Mouse (Mus musculus): ENCODE measurements around the gene Dusp22. TPM values are rescaled to one million over a fixed set of nuclear protein-coding genes. Genes with fewer than 3 reads are reported as not detected.
A peak's percentile ranks its signal among the peaks of the same experiment; 100 is the strongest.

Gene Dusp22
- 10 to 100 TPM; 57.3 to 61.6 TPM for total RNA-seq (2021)
- long read RNA-seq, experiment 1, transcript Dusp22-202 (7 exons, 3,015 nt) = major isoform, 38 of 83 reads
- long read RNA-seq, experiment 1, transcript Dusp22-201 (8 exons, 1,161 nt) = minor isoform, 32 of 83 reads
- long read RNA-seq, experiment 1, partial matches to known transcripts = 7 of 83 reads
- long read RNA-seq, experiment 1, other reads (novel, unspliced or antisense) = 5 of 83 reads
- long read RNA-seq, experiment 2, transcript Dusp22-202 (7 exons, 3,015 nt) = major isoform, 41 of 97 reads
- long read RNA-seq, experiment 2, transcript Dusp22-201 (8 exons, 1,161 nt) = minor isoform, 28 of 97 reads
- long read RNA-seq, experiment 2, partial matches to known transcripts = 16 of 97 reads
- long read RNA-seq, experiment 2, other reads (novel, unspliced or antisense) = 12 of 97 reads

DNA sequence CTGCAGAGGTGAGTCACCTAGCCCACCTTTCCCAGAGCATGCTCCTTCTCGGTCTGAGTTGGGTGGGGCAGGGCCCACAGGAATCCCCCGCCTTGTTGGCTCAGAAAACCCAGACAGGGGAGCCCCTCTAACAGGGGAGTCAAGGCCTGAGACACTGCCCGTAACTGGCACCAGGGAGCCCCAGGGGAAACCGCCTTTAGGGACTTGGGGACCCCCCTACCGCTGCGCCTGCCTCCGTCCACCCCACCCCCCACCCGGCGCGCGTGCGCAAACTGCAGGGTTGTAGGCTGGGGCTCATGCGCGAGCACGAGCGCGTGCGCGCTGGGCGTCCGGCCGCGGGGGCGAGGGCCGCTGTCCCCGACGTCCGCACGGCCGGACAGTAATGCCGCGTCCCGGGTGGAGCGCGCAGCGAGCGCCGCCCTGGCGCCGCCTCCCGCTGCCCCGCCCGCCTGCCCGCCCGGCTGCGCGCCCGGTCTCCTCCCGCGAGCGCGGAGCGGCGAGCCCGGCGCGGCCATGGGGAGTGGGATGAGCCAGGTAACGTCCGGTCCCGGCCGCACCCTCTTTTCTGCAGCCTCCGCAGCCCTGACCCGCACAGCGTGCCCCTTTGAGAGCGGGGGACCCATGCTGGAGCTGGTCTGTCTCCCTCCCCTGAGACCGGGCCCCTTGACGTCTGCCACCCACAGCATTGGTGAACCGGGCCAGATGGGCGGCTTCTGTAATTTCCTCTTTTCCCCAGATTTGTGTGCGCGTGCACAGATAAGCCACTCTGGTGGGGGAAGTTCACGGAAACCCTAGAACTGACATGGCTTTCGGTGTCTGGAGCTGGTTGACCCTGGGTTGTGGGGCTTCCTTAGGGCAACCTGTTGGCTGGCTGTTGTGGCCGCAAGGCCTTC, at the start of gene Dusp22:
TSS of gene Dusp22 (plus strand) at position 387 of the 893 bp plus-strand sequence.
- peak; percentile 84 to 89 for DNase-seq (ENCODE audit: low spot score in 2 of 2)

DNA sequence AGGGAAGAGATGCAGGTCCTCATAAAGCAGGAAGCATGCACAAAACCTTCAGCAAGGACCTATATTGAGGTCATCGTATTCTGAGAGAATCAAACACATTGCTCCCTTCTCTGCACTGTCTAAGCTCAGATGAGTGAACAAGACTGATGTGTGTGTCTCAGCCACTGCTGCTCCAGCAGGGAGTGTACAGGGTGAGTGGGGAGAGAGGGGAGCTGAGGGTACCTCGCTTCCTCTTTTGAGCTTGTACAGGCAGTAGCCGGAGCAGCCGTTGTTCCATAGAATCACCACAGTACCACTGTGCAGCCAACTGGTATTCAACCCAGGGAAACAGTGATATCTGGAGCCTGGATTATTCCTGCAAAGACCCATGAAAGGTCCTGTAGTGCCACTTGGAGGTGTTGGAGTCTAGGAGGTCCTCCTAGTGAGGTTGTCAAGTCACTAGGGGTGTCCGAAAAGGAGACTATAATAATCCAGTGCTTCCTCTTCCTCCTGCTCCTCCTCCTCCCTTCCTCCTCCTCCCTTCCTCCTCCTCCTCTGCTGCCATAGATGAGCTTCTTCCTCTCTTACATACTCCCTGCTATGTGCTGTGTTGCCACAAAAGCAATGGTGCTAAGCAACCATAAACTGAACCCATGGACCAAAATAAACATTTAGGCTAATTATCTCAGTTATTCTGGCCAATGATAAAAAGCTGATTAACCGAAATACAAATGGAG, 47.6 kb upstream of the Dusp22 start:
- DNase-seq (ENCODE audit: low spot score in 2 of 2) = no peak

DNA sequence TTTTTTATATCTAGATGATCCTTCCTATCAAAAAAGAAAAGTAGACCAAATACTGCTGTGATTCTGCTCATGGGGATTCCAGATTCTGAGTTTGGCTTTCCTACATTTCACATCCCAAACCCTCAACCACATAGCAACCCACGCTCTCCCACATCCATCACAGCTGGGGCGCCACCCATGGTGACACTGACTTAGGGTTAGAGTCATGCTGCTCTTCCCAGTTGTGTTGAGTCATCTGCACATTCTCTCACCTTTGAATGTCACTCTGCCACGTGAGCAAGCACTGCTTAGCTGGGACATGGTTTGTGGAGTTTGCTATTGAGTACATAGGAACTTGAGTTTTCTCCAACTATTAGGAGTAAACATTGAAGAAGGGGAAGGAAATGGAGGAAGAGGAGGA, 40.1 kb upstream of the Dusp22 start:
- DNase-seq (ENCODE audit: low spot score in 2 of 2) = no peak

DNA sequence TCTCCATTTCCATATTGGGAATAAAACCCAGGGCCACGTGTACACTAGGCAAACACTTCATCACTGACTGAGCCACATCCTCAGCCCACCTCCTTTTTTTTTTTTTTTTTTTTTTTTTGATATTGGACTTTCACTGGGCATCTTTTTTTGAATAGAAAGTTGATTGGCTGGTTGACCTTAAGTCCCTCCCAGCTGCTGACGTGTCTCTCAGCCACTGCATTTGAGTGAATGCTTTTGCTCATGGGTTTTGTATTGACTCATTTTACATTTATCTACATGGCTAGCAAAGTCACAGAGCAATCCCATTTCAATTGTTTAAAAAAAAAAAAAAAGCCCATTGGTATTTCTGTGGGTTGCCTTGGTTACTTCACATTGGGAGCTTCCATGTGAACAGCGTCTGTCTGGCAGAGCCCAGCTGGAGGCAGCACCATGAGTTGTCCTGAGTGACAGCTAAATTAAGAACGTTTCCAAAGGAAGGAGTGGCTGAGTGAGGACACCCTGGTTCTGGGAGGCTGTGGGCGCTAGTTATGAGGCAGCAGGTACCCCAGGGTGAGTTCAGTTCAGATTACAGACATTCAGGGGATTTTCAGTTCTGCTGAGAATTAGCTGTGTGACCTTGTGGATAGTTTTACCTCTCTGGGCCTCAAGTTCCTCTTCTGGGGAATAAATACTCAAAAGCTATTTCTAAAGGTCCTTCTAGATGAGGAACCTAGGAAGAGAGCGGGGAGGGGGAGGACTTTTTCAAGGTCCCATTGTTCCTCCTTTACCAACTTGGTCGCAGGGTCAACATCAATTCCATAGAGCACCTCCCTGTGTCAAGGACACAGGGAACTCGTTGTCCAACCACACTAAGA, 31.4 kb upstream of the Dusp22 start:
- no peak for DNase-seq (ENCODE audit: low spot score in 2 of 2)

GRCm38 (mm10) chr13:30629794-30630410, 29.9 kb upstream of the Dusp22 start:
- no peak for DNase-seq (ENCODE audit: low spot score in 2 of 2)

- DNase-seq (ENCODE audit: low spot score in 2 of 2) = no peak
Observed at GRCm38 (mm10) chr13:30632998-30633397, 26.8 kb upstream of the Dusp22 start.

- DNase-seq (ENCODE audit: low spot score in 2 of 2) = no peak
Observed at GRCm38 (mm10) chr13:30636453-30636852, 23.3 kb upstream of the Dusp22 start.

DNA sequence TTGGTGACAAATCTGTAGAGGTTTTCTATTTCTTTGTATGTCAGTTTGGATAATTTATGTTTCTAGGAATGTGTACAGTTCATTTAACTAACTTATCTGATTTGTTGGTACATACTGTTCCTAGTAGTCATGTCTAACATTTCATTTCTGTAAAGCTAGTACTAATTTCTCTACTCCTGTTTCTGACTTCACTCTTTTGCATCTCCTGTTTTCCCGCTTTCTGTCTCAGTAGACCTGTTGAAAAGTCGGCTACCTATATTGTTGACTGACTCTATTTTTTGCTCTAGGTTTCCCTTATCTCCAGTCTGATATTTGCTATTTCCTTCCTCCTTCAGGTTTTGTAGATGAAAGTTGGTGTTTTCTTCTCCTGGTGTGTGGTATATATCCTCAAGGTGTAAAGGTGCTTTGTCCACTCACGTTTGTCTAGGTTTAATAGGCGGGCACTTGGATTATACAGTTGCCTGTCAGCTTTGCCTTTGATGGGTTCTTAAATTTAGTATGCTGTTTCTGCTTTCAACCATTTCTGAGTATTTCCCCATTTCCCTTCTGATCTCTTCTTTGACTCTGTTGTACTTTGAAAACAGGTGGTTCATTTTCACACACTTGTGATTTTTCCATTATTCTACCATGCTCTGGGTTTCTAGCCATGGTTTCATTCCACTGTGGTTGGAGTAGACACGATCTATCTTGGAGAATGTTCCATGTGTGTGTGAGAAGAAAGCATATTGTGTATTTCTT, 21.3 kb upstream of the Dusp22 start:
- DNase-seq (ENCODE audit: low spot score in 2 of 2) = no peak

DNA sequence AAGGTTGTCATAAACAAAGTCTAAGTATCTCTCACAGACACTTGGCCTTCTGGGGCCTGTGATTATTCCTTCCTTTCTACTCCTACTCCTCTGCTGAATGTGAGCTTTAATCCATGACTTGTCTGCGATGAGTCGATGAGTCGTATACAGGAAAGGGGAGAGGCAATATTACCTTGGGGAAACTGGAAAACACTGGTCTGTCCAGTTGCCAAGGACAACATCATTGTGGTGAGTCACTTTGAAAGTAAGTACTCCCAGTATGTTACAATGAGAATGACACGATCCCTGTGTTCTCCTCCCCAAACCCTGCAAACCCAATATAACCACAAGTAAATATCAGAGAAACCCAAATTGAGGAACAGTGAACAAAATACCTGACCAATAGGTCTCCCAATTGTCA, 17.7 kb upstream of the Dusp22 start:
- no peak for DNase-seq (ENCODE audit: low spot score in 2 of 2)

DNA sequence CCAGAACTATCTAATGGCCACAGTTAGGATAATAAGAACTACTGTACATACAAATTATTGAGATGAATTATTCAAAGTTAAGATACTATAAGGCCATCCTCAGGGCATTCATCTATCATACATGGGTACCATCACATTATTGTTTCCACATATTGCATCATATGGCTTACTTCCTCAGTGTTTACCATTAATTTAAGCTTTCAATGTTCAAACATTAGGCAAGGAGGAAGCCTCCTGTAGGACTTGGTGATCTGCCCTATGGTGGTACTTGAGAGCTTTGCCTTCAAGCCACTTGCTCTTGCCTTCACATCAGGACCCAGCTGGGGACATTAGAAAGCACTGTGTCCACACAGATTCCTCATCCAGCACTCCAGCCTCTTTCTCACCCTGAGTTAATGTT, 11.3 kb upstream of the Dusp22 start:
- DNase-seq (ENCODE audit: low spot score in 2 of 2) = no peak

DNA sequence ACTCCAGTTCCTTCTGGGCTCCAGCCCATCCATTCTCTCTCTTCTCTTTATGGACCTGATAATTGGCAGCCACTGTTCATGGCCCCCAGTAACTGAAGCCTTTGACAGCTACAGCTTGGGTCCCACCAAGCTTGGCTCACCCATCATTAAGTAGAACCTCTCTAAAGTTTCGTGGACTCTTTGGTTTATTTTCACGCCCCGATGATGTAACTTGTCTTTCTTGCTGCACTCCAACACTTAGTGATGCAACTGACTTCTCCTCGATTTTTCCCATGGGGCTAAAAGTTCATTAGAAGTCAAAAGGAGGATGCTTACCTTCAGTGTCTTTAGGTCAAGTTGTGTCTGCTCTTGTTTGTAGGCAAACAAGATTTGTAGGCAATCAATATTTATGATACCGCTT, 10.6 kb upstream of the Dusp22 start:
- DNase-seq (ENCODE audit: low spot score in 2 of 2) = no peak

DNA sequence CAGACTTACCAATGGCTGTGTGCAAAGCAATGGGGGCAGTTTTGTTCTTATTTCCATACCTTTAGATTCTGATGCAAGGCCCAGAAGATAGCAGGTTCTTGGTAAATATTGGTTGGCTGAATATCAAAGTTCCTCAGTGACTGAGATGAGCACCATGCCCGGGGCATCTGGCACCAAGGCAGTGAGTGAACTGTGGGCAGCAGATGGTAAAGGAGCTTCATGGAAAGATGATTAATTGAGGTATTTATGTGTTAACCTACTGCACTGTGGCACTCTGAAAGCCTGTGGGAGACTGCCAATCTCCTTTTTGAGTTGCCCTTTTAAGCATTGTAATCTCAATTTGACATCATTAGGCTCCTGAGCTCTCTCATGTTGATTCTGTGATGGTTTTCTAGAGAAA, 9.1 kb upstream of the Dusp22 start:
- no peak for DNase-seq (ENCODE audit: low spot score in 2 of 2)

GRCm38 (mm10) chr13:30653051-30653450, 6.7 kb upstream of the Dusp22 start:
- DNase-seq (ENCODE audit: low spot score in 2 of 2) = no peak

- no peak for DNase-seq (ENCODE audit: low spot score in 2 of 2)
Observed at GRCm38 (mm10) chr13:30654463-30654862, 5.3 kb upstream of the Dusp22 start.

DNA sequence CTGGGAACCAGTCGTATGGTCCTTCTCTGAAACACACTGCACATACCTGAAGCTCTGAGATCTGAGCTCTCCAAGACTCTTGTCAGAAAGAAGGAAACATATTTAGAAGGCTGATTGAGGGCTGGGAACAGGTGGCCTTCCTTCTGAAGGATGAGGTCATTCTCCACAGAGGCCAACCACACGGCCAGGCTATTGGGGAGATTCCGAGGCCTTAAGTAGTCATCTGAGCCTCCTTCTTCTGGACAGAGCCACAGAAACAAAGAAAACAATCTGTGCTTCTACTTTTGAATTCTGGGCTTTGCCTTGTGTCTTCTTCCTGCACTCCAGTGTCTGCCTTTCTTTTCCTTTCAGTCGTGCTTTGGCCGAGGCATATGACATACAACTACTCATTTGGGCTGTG, 2.9 kb upstream of the Dusp22 start:
- no peak for DNase-seq (ENCODE audit: low spot score in 2 of 2)

DNA sequence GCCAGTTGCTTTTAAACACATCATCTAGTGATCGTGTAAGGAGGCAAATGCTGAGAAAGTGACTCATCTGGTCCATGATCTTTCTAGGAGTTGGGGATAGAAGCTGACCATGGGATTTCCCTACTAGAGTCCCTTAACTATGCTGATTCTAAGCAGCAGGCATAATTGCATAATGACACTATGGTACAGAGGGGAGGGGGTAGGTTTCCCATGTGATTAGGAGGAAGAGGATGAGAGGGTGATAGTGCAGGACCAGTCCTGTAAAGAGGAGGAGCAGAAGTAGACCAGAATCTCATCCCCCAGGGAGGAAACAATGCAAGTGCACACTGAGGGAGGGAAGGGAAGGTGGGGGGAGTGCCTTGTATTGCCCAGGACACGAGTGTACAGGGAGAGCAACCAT, 2.0 kb upstream of the Dusp22 start:
- DNase-seq (ENCODE audit: low spot score in 2 of 2) = no peak

DNA sequence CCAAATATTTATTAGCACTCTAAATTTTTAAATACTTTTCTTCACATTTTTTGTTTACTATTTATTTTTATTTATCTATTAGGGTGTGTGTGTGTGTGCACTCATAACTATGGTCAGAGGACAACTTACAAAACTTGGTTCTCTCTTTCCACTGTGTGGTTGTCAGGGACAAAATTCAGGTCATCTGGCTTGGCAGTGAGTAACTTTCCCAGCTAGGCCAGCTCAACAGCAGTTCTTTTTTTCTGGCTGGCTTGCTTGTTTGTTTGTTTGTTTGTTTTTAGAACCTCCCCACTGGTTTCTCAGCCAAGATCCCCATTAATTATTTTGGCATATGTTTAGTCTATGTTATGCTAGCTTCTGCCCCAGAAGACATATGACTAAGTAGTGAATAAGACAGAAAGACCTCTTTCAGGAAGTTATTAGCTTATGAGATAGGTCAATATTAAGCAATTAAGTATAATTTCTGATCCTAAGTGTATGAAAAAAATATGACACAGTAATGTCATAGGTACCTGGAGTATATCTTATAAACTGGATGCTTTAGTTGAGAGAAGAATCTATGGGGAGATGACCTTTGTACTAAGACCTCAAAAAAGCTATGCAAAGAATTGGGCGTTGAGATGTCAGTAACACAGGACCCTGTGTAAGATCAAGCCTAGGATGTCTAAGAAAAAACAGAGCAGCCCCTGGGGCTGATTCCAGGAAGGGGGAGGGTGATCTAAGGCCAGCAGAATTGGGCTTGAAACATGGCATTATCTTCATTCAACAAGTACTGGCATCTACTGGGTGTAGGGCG, 1.4 kb upstream of the Dusp22 start:
- DNase-seq (ENCODE audit: low spot score in 2 of 2) = no peak

DNA sequence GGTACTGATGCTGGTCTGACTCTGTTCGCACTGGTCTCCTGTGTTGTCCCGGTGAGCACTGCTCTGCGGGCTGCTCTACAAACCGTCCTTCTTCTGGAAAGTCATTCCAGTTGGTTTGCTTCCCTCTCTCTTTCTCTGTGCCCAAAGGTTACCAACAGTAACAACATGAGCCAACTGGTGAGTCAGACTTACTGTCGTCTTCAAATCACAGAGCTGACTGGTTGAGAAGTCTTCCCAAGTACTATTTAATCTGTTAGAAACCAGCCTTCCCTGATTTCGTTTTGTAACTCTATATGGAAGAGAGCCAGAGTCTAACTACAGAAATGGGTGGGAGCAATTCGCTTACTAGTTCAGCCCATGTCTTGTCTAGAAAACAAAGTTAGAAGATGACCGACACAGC, 5.5 kb downstream of the Dusp22 start:
- DNase-seq (ENCODE audit: low spot score in 2 of 2) = no peak

DNA sequence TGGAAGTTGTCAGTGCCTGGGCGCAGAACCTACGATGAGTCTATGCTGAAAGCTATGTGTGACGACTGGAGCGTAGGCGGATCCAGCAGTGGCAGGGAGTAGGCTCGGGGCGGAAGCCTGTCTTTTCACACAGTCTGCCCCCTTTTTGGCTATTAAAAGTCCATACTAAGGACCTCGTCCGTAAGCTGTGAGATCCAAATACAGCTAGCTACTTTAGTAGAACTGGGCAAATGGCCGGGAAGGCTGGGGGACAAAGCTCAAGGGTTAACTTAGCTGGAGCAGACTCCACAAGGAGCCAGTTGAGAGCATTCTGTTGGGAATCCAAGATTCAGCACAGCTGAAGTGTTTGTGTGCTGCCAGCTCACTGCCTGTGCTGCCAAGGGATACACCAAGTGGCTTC, 6.7 kb downstream of the Dusp22 start:
- no peak for DNase-seq (ENCODE audit: low spot score in 2 of 2)
